Mouse (Mus musculus) erythroid progenitor cell, adult 5-6 weeks (primary cell): ENCODE measurements at regions not wholly inside any gene's neighbourhood (a gene's known extent, or its start where the extent isn't known, plus 50 kb on each side); places are given as distances from the start of the nearest gene placed in this dataset.

Experiments used
- ATAC-seq: replicated peaks from 2 replicates; pipeline ENCODE4 v1.8.0; 2016; ENCODE audit warnings: moderate number of reproducible peaks, mild to moderate bottlenecking, moderate TSS enrichment, inconsistent platforms; ENCODE audit not compliant: poor library complexity, low FRiP score, severe bottlenecking

GRCm38 (mm10) chr16:76746385-76746784, 267.1 kb upstream of the Usp25 start:
- no peak for ATAC-seq

GRCm38 (mm10) chr16:76741141-76741540, 272.4 kb upstream of the Usp25 start:
- no peak for ATAC-seq

- ATAC-seq: no peak
These were observed 287.5 kb upstream of the Usp25 start for GRCm38 (mm10) chr16:76725991-76726390.

GRCm38 (mm10) chr16:76725271-76725670, 288.2 kb upstream of the Usp25 start:
- ATAC-seq: no peak

DNA sequence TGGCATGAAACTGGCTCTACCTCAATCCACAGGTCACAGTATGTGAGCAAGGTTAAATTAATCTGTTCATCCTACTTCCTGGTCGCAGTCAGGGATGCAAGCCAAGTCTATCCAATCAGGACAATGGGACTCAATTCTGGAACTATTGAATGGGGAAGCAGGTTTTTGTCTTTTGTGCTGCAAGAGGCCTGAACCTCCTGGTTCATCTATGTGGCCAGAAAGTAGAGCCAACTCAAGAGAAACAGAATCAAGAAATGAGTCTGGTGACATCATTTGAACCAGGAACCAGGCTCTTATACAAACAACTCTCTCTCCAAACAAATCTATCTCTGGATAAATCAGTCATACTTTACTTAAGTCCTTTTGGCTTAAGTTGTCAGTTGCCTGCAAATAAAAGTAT, 294.7 kb upstream of the Usp25 start:
- no peak for ATAC-seq

GRCm38 (mm10) chr16:76718147-76718546, 295.4 kb upstream of the Usp25 start:
- ATAC-seq: no peak

- ATAC-seq: no peak
These were observed 318.6 kb upstream of the Usp25 start for GRCm38 (mm10) chr16:76694913-76695312.

DNA sequence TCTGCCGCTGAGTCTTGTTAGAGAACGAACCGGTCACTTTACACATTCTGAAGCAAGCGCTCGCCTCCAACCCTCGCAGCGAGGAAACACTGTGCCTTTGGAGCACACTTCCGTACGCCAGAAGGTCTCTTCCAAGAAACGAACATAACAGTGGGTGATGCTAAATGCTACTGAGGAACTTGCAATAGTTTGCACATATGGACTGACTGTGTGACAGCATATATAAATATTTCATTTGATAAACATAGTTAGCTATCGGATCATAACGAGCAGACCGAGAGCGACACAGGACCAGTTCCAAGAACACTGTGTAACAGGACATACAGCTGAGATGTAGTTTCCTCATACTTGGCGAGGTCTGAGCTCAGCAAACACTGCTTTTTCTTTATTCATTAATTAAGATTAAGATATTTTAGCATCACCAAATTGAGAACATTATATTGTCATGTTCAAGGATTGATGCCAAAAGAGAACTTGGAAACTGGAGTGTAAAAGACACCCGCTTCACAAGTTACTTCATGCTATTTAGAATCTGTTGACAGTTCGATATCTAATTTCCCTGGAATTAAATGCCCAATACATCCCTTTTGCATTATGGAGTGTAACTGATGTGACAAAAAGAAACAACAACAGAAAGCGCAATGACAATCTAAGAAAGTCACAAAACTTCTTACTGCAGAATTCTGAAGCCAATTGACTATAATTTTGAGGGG, 314.3 kb upstream of the Nrip1 start:
- no peak for ATAC-seq

GRCm38 (mm10) chr16:76685562-76685961, 311.9 kb upstream of the Nrip1 start:
- ATAC-seq: no peak

DNA sequence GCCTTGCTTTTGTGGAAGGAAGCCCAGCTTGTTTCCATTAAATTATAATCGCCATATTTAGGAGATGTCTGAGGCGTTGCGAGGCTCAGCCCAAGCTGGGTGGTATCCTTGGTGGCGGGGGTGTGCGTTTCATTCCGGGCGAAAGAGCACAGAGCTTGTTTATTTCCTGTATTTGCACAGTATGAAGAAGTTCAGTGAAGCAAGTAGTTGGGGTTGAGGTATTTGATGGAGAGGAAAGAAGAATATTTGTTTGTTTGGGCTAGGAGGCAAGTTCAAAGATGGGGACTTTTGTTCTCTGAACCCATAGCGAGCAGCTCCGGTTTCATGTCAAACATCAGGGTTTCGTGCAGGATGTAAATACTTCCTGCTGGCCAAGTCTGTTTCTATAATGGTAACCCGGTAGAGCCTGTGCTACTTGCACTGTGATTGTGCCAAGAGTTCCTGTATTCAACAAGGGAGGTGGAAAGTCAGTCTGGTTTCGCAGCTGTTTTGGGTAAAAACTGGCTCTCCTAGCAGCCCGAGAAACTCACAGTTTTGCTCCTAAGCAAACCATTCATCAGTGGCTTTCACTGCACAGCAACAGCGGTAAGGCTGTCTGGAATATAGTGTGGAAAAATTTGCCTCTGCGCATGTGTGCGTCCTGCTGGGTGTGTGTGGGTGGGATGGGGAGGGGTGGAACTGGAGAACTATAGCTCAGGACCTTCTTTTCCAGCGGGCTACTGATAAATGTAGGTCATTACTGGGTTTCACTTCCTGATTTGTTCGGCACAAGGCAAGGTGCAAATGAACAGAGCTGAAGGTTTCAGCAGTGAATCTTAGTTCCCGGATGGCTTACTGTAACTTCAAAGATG, 306.7 kb upstream of the Nrip1 start:
- ATAC-seq: no peak

DNA sequence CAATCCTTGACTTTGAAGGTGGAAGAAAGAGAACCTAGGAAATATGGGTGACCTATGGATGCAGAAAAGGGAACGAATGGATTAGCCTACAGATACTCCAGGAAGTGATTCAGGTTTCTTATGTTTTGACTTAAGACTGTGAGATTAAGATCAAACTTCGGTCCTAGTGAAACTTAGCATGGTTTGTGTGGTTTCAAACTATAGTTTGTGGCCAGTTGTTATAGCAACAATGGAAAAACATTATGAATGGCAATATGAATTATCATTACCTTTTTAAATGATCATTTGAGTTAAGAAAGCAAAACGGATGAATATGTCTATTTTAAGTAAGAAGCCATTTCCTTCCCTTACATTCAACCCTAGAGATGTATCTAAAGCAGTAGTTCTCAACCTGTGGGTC, 305.3 kb upstream of the Nrip1 start:
- ATAC-seq: no peak

DNA sequence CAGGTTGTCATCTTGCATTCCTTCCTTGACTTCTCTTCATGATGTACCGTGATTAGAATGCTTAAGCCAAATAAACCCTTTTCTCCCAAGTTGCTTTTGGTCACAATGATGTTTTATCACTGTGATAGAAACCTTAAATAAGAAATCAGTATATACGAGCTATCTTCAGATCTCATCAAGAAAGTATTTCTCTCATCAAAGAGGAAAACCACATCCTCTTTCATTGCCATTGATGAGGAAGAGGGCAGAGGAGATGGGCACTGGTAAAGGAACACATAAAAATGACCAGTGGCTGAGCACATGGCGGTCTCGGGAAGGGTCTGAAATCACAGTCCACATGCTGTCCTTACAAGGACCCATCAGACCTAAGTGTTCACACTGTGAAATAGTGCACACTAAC, 296.2 kb upstream of the Nrip1 start:
- no peak for ATAC-seq

DNA sequence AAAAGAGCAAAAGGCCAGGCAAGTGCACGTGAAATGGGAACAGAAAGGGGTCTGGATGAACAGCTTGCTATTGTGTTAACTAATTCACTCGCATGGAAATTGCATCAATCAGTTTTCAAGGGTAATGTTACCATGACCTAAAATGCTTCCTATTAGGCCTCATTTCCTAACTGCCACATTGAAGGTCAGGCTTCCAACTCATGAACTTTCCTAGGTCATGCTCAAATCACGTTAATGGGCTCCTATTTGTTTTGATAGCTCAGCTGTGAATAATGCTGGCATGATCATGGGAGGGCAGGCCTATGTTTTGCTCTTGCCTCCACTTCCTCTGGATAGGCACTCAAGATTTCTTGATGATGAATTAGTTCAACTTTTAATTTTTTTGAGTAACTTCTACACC, 293.4 kb upstream of the Nrip1 start:
- ATAC-seq: no peak

DNA sequence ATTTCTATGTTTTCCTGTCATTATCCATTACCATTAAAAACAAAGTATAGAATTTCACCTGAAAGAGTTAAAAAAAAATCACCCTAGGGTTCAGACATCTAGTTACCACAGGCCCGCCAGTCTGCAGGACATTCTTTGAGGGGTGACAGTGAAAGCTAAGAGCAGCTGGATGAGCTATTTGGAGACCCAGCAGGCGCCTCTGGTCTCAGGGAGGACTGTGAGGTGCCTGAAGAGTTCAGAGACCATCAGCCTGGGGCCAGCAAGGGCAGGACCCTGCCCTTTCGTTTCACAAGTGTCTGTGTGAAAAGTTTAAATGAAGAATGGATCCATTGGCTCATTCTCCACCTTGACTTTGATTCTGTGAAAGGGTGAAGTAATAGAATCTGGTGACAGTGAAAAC, 281.5 kb upstream of the Nrip1 start:
- no peak for ATAC-seq

- ATAC-seq: no peak
These were observed 270.7 kb upstream of the Nrip1 start for GRCm38 (mm10) chr16:76644281-76644680.

DNA sequence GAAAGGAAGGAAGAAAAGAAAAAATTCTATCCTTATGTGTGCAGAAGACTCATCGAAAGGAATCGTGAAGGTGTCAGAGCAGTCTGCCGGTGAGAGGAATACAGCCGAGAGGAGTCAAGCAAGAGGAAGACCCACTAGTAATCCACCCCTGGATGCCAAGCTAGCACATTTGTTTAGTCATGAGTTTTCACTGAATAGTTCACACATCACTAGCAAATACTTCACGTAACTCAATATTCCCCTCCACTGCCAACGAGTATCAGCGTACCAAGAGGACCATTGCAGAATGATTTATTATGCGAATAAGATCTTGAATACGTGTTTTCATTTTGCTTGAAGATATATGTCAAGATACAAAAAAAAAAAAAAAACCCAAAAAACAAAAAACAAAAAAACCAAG, 270.2 kb upstream of the Nrip1 start:
- no peak for ATAC-seq

- no peak for ATAC-seq
These were observed 261.5 kb upstream of the Nrip1 start for GRCm38 (mm10) chr16:76635169-76635568.

- no peak for ATAC-seq
These were observed 260.6 kb upstream of the Nrip1 start for GRCm38 (mm10) chr16:76634196-76634698.

DNA sequence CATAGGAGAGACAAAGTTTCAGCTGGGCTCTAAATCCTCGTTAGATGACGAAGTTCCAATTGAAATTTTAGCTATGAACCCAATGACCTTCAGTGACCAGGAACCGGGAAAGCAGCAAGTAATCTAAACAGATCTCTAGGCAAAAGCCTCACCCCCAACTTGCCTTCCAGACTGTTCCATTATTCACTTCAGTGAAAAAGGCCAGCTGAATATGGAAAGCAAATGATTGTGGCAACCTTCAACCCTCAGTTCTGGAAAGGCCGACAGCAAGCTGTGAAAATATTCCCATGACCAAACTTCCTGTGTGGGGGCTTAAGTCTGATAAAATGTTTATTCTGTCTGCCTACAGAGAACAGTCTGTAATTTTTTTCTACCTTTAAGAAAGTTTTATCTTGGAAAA, 252.5 kb upstream of the Nrip1 start:
- no peak for ATAC-seq

GRCm38 (mm10) chr16:76621715-76622114, 248.1 kb upstream of the Nrip1 start:
- ATAC-seq: no peak

- ATAC-seq: no peak
These were observed 244.7 kb upstream of the Nrip1 start for GRCm38 (mm10) chr16:76618295-76618694.
